Mouse (Mus musculus) embryonic facial prominence, embryonic 15.5 days (tissue): Measurements from ENCODE around the gene Slc2a13. TPM values are rescaled to one million over a fixed set of nuclear protein-coding genes. Genes with fewer than 3 reads are reported as not detected.

ENCODE experiments used
- ATAC-seq: fragments of 200-750 bp; cut with Nextera tagmentation; 2 replicates; pipeline ENCODE4 v1.8.0; 2017; ENCODE audit warnings: low read depth, moderate TSS enrichment; ENCODE audit not compliant: insufficient number of reproducible peaks, low FRiP score, low TSS enrichment
- H3K27ac ChIP-seq: fragments of 300-500 bp; sonication (generic); replicated peaks from 2 replicates; pipeline ENCODE4 v1.5.1; 2015; ENCODE audit warnings: mild to moderate bottlenecking, inconsistent platforms
- H3K27me3 ChIP-seq: fragments of 300-500 bp; sonication (generic); 2 replicates; pipeline ENCODE4 v1.6.1; 2015; ENCODE audit warnings: inconsistent platforms
- H3K36me3 ChIP-seq: fragments of 300-500 bp; sonication (generic); 2 replicates; pipeline ENCODE4 v1.6.1; 2015; ENCODE audit warnings: mild to moderate bottlenecking, inconsistent platforms
- H3K4me1 ChIP-seq: fragments of 300-500 bp; sonication (generic); 2 replicates; pipeline ENCODE4 v1.6.1; 2015; ENCODE audit warnings: inconsistent platforms
- H3K4me2 ChIP-seq: fragments of 300-500 bp; sonication (generic); replicated peaks from 2 replicates; pipeline ENCODE4 v1.6.1; 2015; ENCODE audit warnings: mild to moderate bottlenecking, inconsistent platforms
- H3K4me3 ChIP-seq: fragments of 300-500 bp; sonication (generic); replicated peaks from 2 replicates; pipeline ENCODE4 v1.5.1; 2015; ENCODE audit warnings: mild to moderate bottlenecking, inconsistent platforms
- H3K9ac ChIP-seq: fragments of 300-500 bp; sonication (generic); 2 replicates; pipeline ENCODE4 v1.6.1; 2015; ENCODE audit warnings: inconsistent platforms
- H3K9me3 ChIP-seq: fragments of 300-500 bp; sonication (generic); replicated peaks from 2 replicates; pipeline ENCODE4 v1.6.1; 2016; ENCODE audit warnings: inconsistent platforms
- WGBS: fragments of 180-500 bp; shearing (Covaris S2); methylation state at CpG from one replicate; pipeline ENCODE4 v1.1.7; 2015; 5-methylcytosine and 5-hydroxymethylcytosine counted together
- polyA plus RNA-seq: library from polyadenylated mRNA; unstranded; fragments of >200 nt; fragmentation: Nextera tagmentation; extraction: Ambion mirVana; gene quantifications from 2 replicates; pipeline ENCODE4 v1.2.1, GENCODE M21; 2015

Gene Slc2a13
- polyA plus RNA-seq, 1 experiment from 2014 or later = 2.3 TPM

DNA sequence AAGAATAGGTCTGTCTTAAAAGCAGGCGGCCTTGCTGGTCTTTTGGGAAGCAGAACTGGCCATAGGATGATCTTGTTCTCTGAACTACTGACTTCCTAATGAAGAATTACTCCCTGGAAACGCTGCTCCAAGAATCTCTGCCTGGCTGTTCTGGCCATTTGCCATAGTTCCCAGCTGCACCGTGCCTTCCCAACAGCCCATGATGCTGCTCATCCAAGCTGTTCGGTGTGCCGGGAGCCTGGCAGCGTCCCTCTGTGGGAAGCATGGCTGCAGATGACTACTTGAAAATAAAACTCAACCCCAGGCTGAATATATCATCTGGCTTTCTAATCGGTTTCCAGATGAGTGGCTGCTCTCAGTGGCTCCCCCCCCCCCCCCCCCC lies 199.9 kb downstream of the Slc2a13 start:
- H3K4me3 ChIP-seq = no peak overlapping the region
- no peak overlapping the region for H3K4me2 ChIP-seq
- peak overlapping the region; percentile 55 for H3K27ac ChIP-seq
- H3K36me3 ChIP-seq = no peaks in the 10 kb centered on the region
- no peak overlapping the region for H3K9ac ChIP-seq
- WGBS = 35% methylated on average over 7 of the region's 7 CpGs
- no peaks in the 10 kb centered on the region for H3K9me3 ChIP-seq
- H3K27me3 ChIP-seq = no peaks in the 10 kb centered on the region
- peaks cover 29% of the 10 kb centered on the region for H3K4me1 ChIP-seq
- no peak; the same call in 1 of the 2 replicates for ATAC-seq

DNA sequence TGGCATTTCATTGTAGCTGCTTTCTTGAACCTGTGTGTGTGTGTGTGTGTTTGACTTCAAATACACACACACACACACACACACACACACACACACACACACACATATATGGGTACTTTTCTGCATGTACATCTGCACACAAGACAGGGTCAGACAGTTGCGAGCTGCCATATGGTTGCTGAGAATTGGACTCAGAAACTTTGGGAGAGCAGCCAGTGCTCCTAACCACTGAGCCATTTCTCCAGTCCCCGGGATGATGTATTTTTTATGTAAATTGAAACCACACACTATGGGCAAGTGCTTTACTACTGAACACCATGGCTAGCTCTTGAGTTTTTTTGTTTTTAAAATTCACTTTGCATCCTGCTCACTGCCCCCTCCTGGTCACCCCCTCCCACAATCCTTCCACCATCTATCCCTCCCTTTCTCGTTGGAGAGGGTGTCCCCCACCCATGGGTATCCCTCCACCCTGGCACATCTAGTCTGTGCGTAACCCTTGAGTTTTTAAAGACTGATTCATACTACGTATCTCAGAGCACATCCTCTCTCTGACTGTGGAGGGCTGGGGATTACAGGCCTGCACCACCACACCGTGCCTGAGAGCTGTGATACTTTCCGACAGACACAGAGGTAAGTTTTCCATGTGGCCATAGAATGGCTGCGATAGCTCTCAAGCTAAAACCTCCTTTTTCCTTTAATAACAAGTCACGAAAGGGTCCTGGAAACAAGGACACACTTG lies 200.4 kb downstream of the Slc2a13 start:
- ATAC-seq = no peak

GRCm38 (mm10) chr15:91371859-91372394 lies 201.1 kb downstream of the Slc2a13 start:
- Histone ChIP-seq H3K9ac (no peak overlapping the region), H3K36me3 (no peaks in the 10 kb centered on the region), H3K4me3 (no peak overlapping the region), H3K27ac (0 out of 2 replicates have a peak overlapping the region, but pooled peaks have one; percentile 55), H3K4me1 (peaks cover 21% of the 10 kb centered on the region), H3K4me2 (no peak overlapping the region), H3K27me3 (no peaks in the 10 kb centered on the region), H3K9me3 (no peaks in the 10 kb centered on the region)
- WGBS = 39% methylated on average over 7 of the region's 7 CpGs
- ATAC-seq = peak; percentile 76

More for the DNA sequence above, 200.4 kb downstream of the Slc2a13 start:
- Histone ChIP-seq H3K27ac (peak overlapping the region; percentile 55), H3K4me2 (no peak overlapping the region), H3K4me1 (peaks cover 28% of the 10 kb centered on the region), H3K36me3 (no peaks in the 10 kb centered on the region), H3K4me3 (no peak overlapping the region), H3K9ac (no peak overlapping the region), H3K9me3 (no peaks in the 10 kb centered on the region), H3K27me3 (no peaks in the 10 kb centered on the region)
- WGBS = 57% methylated on average over 9 of the region's 9 CpGs

- Histone ChIP-seq H3K4me1 (peaks cover 21% of the 10 kb centered on the region), H3K4me3 (no peak overlapping the region), H3K36me3 (no peaks in the 10 kb centered on the region), H3K27ac (no peak overlapping the region), H3K9me3 (no peaks in the 10 kb centered on the region), H3K27me3 (no peaks in the 10 kb centered on the region), H3K4me2 (no peak overlapping the region), H3K9ac (no peak overlapping the region)
- ATAC-seq = no peak
- 77% methylated on average over 11 of the region's 11 CpGs for WGBS
Measured at GRCm38 (mm10) chr15:91369736-91370449, 203.2 kb downstream of the Slc2a13 start.

DNA sequence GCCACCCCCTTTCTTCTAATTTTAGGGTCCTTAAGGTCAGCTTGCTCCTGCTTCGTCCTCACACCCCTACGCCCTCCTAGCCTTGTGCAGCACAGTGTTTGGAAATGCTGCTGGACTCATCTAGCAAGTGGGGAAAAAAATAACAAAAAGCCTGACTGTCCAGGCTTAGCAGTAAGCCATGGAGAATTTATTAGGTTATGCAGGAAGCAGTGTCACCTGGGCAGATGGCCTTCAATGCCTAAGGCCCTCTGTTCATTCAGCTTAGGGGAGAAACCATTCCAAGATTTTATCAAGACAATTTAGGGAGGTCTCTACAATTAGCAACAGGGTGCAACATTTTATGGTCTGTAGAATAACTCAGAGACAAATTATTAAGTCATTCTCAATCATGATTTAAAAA lies 212.6 kb downstream of the Slc2a13 start:
- no peak overlapping the region for H3K9ac ChIP-seq
- H3K4me3 ChIP-seq = no peak overlapping the region
- no peak for ATAC-seq
- no peaks in the 10 kb centered on the region for H3K4me1 ChIP-seq
- H3K9me3 ChIP-seq = no peaks in the 10 kb centered on the region
- no peaks in the 10 kb centered on the region for H3K27me3 ChIP-seq
- no peaks in the 10 kb centered on the region for H3K36me3 ChIP-seq
- H3K27ac ChIP-seq = no peak overlapping the region
- WGBS = 79% methylated on average over 2 of the region's 2 CpGs
- no peak overlapping the region for H3K4me2 ChIP-seq

GRCm38 (mm10) chr15:91351006-91351405 lies 222.1 kb downstream of the Slc2a13 start:
- no peak overlapping the region for H3K4me2 ChIP-seq
- no peaks in the 10 kb centered on the region for H3K4me1 ChIP-seq
- no peak overlapping the region for H3K9ac ChIP-seq
- H3K27ac ChIP-seq = no peak overlapping the region
- WGBS = 74% methylated on average over 7 of the region's 7 CpGs
- H3K9me3 ChIP-seq = no peaks in the 10 kb centered on the region
- no peak overlapping the region for H3K4me3 ChIP-seq
- H3K36me3 ChIP-seq = no peaks in the 10 kb centered on the region
- no peaks in the 10 kb centered on the region for H3K27me3 ChIP-seq
- ATAC-seq = no peak

GRCm38 (mm10) chr15:91338350-91338749 lies 234.7 kb downstream of the Slc2a13 start:
- Histone ChIP-seq H3K4me1 (no peaks in the 10 kb centered on the region), H3K27ac (no peak overlapping the region), H3K36me3 (no peaks in the 10 kb centered on the region), H3K27me3 (no peaks in the 10 kb centered on the region), H3K9me3 (no peaks in the 10 kb centered on the region), H3K9ac (no peak overlapping the region), H3K4me2 (no peak overlapping the region), H3K4me3 (no peak overlapping the region)
- 87% methylated on average over 1 of the region's 1 CpGs for WGBS
- no peak for ATAC-seq

GRCm38 (mm10) chr15:91334416-91334900 lies 238.6 kb downstream of the Slc2a13 start:
- no peak overlapping the region for H3K4me3 ChIP-seq
- WGBS = 85% methylated on average over 6 of the region's 6 CpGs
- H3K36me3 ChIP-seq = no peaks in the 10 kb centered on the region
- no peak overlapping the region for H3K4me2 ChIP-seq
- no peaks in the 10 kb centered on the region for H3K4me1 ChIP-seq
- no peak overlapping the region for H3K27ac ChIP-seq
- ATAC-seq = no peak
- no peak overlapping the region for H3K9ac ChIP-seq
- H3K9me3 ChIP-seq = no peaks in the 10 kb centered on the region
- no peaks in the 10 kb centered on the region for H3K27me3 ChIP-seq

GRCm38 (mm10) chr15:91327748-91328147 lies 245.3 kb downstream of the Slc2a13 start:
- Histone ChIP-seq H3K4me1 (peaks cover 5% of the 10 kb centered on the region; the same call in 1 of the 2 replicates), H3K9me3 (no peaks in the 10 kb centered on the region), H3K4me2 (no peak overlapping the region), H3K4me3 (no peak overlapping the region), H3K36me3 (no peaks in the 10 kb centered on the region), H3K27ac (no peak overlapping the region), H3K27me3 (no peaks in the 10 kb centered on the region), H3K9ac (no peak overlapping the region)
- WGBS = 59% methylated on average over 3 of the region's 3 CpGs
- ATAC-seq = no peak

- WGBS = 71% methylated on average over 4 of the region's 4 CpGs
Measured at GRCm38 (mm10) chr15:91327023-91327422, 246.0 kb downstream of the Slc2a13 start.

GRCm38 (mm10) chr15:91319376-91319775 lies 253.7 kb downstream of the Slc2a13 start:
- WGBS = 69% methylated on average over 3 of the region's 3 CpGs
- ATAC-seq = no peak
- H3K27ac ChIP-seq = no peak overlapping the region
- no peaks in the 10 kb centered on the region for H3K36me3 ChIP-seq
- H3K27me3 ChIP-seq = no peaks in the 10 kb centered on the region
- no peaks in the 10 kb centered on the region for H3K9me3 ChIP-seq
- peaks cover 3% of the 10 kb centered on the region; the same call in 1 of the 2 replicates for H3K4me1 ChIP-seq
- no peak overlapping the region for H3K4me3 ChIP-seq
- no peak overlapping the region for H3K4me2 ChIP-seq
- H3K9ac ChIP-seq = no peak overlapping the region

More at GRCm38 (mm10) chr15:91327023-91327422, 246.0 kb downstream of the Slc2a13 start:
- Histone ChIP-seq H3K4me2 (no peak overlapping the region), H3K9me3 (no peaks in the 10 kb centered on the region), H3K36me3 (no peaks in the 10 kb centered on the region), H3K4me3 (no peak overlapping the region), H3K27ac (no peak overlapping the region), H3K4me1 (peaks cover 5% of the 10 kb centered on the region; the same call in 1 of the 2 replicates), H3K9ac (no peak overlapping the region), H3K27me3 (no peaks in the 10 kb centered on the region)
- no peak for ATAC-seq
